12 mouse cellular contexts compared by ENCODE assay signal in genomic region chr11:80711336-80711735, GRCm38 (mm10).
DNase-seq lines count a peak whose midpoint lies in the region; ATAC-seq and TF ChIP-seq lines count a peak whose summit lies in the region.
"Had no signal": no experiment of that assay in that cellular context is flagged by ENCODE, and none has a peak within 500 bp of the region (broad histone marks: within the 10 kb centered on the region; RNA-seq: fewer than 3 reads in every experiment).

No protein-coding gene starts in this region.

- WGBS in stomach, postnatal 0 days = 48% methylated on average over 6 of the region's 6 CpGs

- no peaks in the 10 kb centered on the region for H3K27me3 ChIP-seq in stomach, postnatal 0 days (ENCODE audit: control insufficient read depth, insufficient read depth, low read length)
- H3K27me3 ChIP-seq: forebrain, embryonic 15.5 days; liver, embryonic 15.5 days; neural tube, embryonic 13.5 days had no signal

- DNase-seq in left cerebral cortex, adult 2 months (ENCODE audit: extremely low spot score in 1 of 2, low spot score in 2 of 2) = no peak
- DNase-seq in left cerebral cortex, postnatal 25 days (ENCODE audit: low spot score in 2 of 2) = no peak
- DNase-seq in brain, adult 2 months (ENCODE audit: low read depth, low spot score) = peak; percentile 28
- peak; percentile 69 to 76 for DNase-seq in kidney, postnatal 25 days
- DNase-seq in stomach, postnatal 0 days (ENCODE audit: low spot score) = peak; percentile 34
- DNase-seq in layer of hippocampus, adult 9-11 months = no peak
- DNase-seq in embryo, embryonic 9.5 days (ENCODE audit: extremely low spot score) = no peak
- DNase-seq: cerebellum, adult 9-10 months had no signal

- TF ChIP-seq EP300 in stomach, postnatal 0 days (optimal IDR thresholded peaks at IDR 0.05) = no peak

- H3K4me2 ChIP-seq in stomach, postnatal 0 days (replicated peaks; ENCODE audit: low read depth) = no peak overlapping the region
- H3K4me2 ChIP-seq: forebrain, embryonic 15.5 days; liver, embryonic 15.5 days; neural tube, embryonic 13.5 days had no signal

- H3K27ac ChIP-seq in left cerebral cortex, adult 2 months = peak overlapping the region; percentile 6; the same call in 1 of the 2 replicates
- no peak overlapping the region for H3K27ac ChIP-seq in stomach, postnatal 0 days (replicated peaks)
- H3K27ac ChIP-seq: forebrain, embryonic 15.5 days; liver, embryonic 15.5 days; neural tube, embryonic 13.5 days had no signal

- no peak overlapping the region for H3K4me3 ChIP-seq in left cerebral cortex, adult 2 months
- no peak overlapping the region for H3K4me3 ChIP-seq in stomach, postnatal 0 days (ENCODE audit: low read depth, low read length)
- H3K4me3 ChIP-seq: forebrain, embryonic 15.5 days; liver, embryonic 15.5 days; neural tube, embryonic 13.5 days had no signal

- no peaks in the 10 kb centered on the region for H3K9me3 ChIP-seq in stomach, postnatal 0 days (ENCODE audit: control insufficient read depth, low read length)
- H3K9me3 ChIP-seq: forebrain, embryonic 15.5 days; liver, embryonic 15.5 days; neural tube, embryonic 13.5 days had no signal

- H3K4me1 ChIP-seq in stomach, postnatal 0 days (replicated peaks; ENCODE audit: control insufficient read depth, insufficient read depth) = no peaks in the 10 kb centered on the region
- H3K4me1 ChIP-seq: forebrain, embryonic 15.5 days; liver, embryonic 15.5 days; neural tube, embryonic 13.5 days had no signal

- intact Hi-C loops in left cerebral cortex, adult 2 months (cut with DNase I) = no loop called here
- intact Hi-C loops in left cerebral cortex, postnatal 25 days (cut with DNase I) = no loop called here

- TF ChIP-seq CTCF in left cerebral cortex, adult 2 months (IDR thresholded peaks at IDR 0.05) = no peak
- TF ChIP-seq CTCF in stomach, postnatal 0 days (IDR thresholded peaks at IDR 0.05; ENCODE audit: low read depth) = no peak

- H3K9ac ChIP-seq in stomach, postnatal 0 days (ENCODE audit: low read length) = no peak overlapping the region
- H3K9ac ChIP-seq: forebrain, embryonic 15.5 days; liver, embryonic 15.5 days; neural tube, embryonic 13.5 days had no signal

- ATAC-seq in stomach, postnatal 0 days (ENCODE audit: low FRiP score, low TSS enrichment) = peak; percentile 21; the same call in 1 of the 2 replicates
- ATAC-seq in monocyte, adult 5-6 weeks (replicated peaks; ENCODE audit: insufficient number of reproducible peaks, low FRiP score, low TSS enrichment, poor library complexity, severe bottlenecking) = no peak
- ATAC-seq: forebrain, embryonic 15.5 days had no signal

- H3K36me3 ChIP-seq in stomach, postnatal 0 days (ENCODE audit: control insufficient read depth, insufficient read depth, low read length) = no peaks in the 10 kb centered on the region
- H3K36me3 ChIP-seq: forebrain, embryonic 15.5 days; liver, embryonic 15.5 days; neural tube, embryonic 13.5 days had no signal

Comparison
In these comparisons a context has a peak if more than half of its experiments do, and no peak if none do; other contexts are left out.
1. DNase-seq: peak in brain, adult 2 months (single experiment), kidney, postnatal 25 days (2 of 2) and stomach, postnatal 0 days (single experiment); none in left cerebral cortex, adult 2 months (0 of 2), left cerebral cortex, postnatal 25 days (0 of 2), layer of hippocampus, adult 9-11 months (single experiment) and embryo, embryonic 9.5 days (single experiment).